Mouse (Mus musculus) E14TG2a.4 (cell line): ENCODE data around the gene Myo10.

Source experiments
- H3K27me3 ChIP-seq: 2 replicates; pipeline ENCODE4 v1.6.1; 2014; ENCODE audit warnings: low read length, control low read depth; ENCODE audit not compliant: insufficient read depth
- H3K36me3 ChIP-seq: 2 replicates; pipeline ENCODE4 v1.6.1; 2014; ENCODE audit warnings: low read length, control low read depth; ENCODE audit not compliant: insufficient read depth
- H3K4me1 ChIP-seq: replicated peaks from 2 replicates; pipeline ENCODE4 v1.6.1; 2014; ENCODE audit warnings: low read depth, low read length, control low read depth
- H3K4me3 ChIP-seq: replicated peaks from 2 replicates; pipeline ENCODE4 v1.5.1; 2014; ENCODE audit warnings: mild to moderate bottlenecking, low read length
- H3K9me3 ChIP-seq: 2 replicates; pipeline ENCODE4 v1.6.1; 2014; ENCODE audit warnings: low read length, control low read depth
- CTCF ChIP-seq: conservative IDR thresholded peaks from 2 replicates; pipeline ENCODE4 v1.5.1; 2014; ENCODE audit warnings: low read length
- NANOG ChIP-seq: IDR thresholded peaks from 2 replicates; pipeline ENCODE4 v1.6.1; 2014; ENCODE audit warnings: borderline replicate concordance, low read length, mixed read lengths
- POU5F1 ChIP-seq: IDR thresholded peaks from 2 replicates; pipeline ENCODE4 v1.6.1; 2014; ENCODE audit warnings: low read length, borderline replicate concordance

The Myo10 gene

GRCm38 (mm10) chr15:25674099-25674931 lies 52.0 kb downstream of the Myo10 start:
- TF ChIP-seq NANOG (no peak), CTCF (no peak), POU5F1 (no peak)
- Histone ChIP-seq H3K4me3 (no peak overlapping the region), H3K36me3 (no peaks in the 10 kb centered on the region), H3K9me3 (no peaks in the 10 kb centered on the region), H3K27me3 (peaks cover 3% of the 10 kb centered on the region; the same call in 1 of the 2 replicates), H3K4me1 (peaks cover 92% of the 10 kb centered on the region)

- H3K36me3 ChIP-seq, result no peaks in the 10 kb centered on the region
These were observed 52.6 kb downstream of the Myo10 start for GRCm38 (mm10) chr15:25674932-25675250.

DNA sequence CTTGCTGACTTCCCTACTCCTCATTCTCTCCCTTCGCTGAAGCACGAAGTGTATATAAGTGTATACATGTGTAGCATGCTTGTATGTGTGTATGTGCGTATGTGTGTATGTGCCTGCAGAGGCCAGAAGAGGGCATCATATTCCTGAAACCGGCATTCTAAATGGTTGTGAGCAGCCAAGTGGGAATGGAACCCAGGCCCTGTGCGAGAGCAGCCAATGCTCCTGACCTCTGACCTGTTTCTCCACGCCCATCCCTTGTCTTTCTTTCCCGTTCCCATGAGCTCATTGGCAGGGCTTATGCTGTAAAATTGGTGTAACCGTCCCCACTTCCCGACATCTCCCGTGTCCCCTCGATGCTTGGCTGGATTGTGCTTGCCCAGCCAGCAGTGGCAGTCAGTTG lies 53.0 kb downstream of the Myo10 start:
- peaks cover 3% of the 10 kb centered on the region; the same call in 1 of the 2 replicates for H3K27me3 ChIP-seq
- H3K4me1 ChIP-seq, result peaks cover 92% of the 10 kb centered on the region
- no peaks in the 10 kb centered on the region for H3K36me3 ChIP-seq
- TF ChIP-seq CTCF, result no peak
- H3K9me3 ChIP-seq, result no peaks in the 10 kb centered on the region
- no peak overlapping the region for H3K4me3 ChIP-seq

More at GRCm38 (mm10) chr15:25674932-25675250, 52.6 kb downstream of the Myo10 start:
- Histone ChIP-seq H3K4me3 (no peak overlapping the region), H3K27me3 (peaks cover 3% of the 10 kb centered on the region; the same call in 1 of the 2 replicates), H3K9me3 (no peaks in the 10 kb centered on the region), H3K4me1 (peaks cover 92% of the 10 kb centered on the region)
- no peak for TF ChIP-seq NANOG
- TF ChIP-seq CTCF, result no peak
- no peak for TF ChIP-seq POU5F1

DNA sequence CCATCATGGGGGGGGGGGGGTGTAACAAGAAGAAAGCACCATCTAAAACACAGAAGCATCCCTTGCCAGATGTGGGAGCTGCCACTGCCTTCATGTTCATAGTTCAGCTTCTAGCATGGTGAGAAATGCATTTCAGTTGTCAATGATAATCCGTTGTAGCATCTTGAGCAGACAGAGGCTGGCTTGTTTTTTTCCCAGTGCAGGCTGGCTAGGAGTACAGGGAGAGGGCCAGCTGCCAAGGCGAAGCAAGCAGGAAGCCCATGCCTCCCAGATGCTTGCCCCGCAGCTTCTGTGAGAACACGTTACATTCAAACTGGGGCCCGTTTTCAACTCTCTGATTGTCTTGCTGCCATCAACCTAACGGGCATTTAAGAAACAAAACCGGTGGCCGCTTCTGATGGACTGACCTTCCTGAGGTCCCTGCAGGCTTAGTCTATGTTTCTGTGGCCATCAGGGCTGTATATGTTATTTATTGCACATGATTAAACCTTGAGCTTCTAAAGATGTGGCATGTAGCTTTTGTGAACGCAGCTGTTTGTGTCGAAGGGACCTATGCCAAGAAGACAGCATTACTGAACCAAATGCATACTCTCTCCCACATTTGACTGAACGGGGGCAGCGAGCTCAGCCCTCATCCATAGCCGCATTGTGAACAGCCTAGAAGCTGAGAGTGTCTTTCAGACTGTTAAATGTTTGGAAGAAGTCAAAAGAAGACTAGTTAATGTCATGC lies 53.9 kb downstream of the Myo10 start:
- H3K4me3 ChIP-seq, result no peak overlapping the region
- TF ChIP-seq POU5F1 (no peak), NANOG (no peak), CTCF (no peak)
- peaks cover 3% of the 10 kb centered on the region; the same call in 1 of the 2 replicates for H3K27me3 ChIP-seq
- peaks cover 92% of the 10 kb centered on the region for H3K4me1 ChIP-seq
- no peaks in the 10 kb centered on the region for H3K36me3 ChIP-seq
- no peaks in the 10 kb centered on the region for H3K9me3 ChIP-seq

GRCm38 (mm10) chr15:25679081-25679480 lies 56.8 kb downstream of the Myo10 start:
- Histone ChIP-seq H3K4me1 (peaks cover 81% of the 10 kb centered on the region), H3K9me3 (no peaks in the 10 kb centered on the region), H3K4me3 (0 out of 2 replicates have a peak overlapping the region, but pooled peaks have one; percentile 7), H3K36me3 (no peaks in the 10 kb centered on the region), H3K27me3 (peaks cover 3% of the 10 kb centered on the region; the same call in 1 of the 2 replicates)
- no peak for TF ChIP-seq CTCF
- no peak for TF ChIP-seq NANOG
- no peak for TF ChIP-seq POU5F1

- no peaks in the 10 kb centered on the region for H3K9me3 ChIP-seq
- peaks cover 76% of the 10 kb centered on the region for H3K4me1 ChIP-seq
- peaks cover 3% of the 10 kb centered on the region; the same call in 1 of the 2 replicates for H3K27me3 ChIP-seq
- no peaks in the 10 kb centered on the region for H3K36me3 ChIP-seq
- no peak overlapping the region for H3K4me3 ChIP-seq
- TF ChIP-seq POU5F1, result no peak
These were observed 57.3 kb downstream of the Myo10 start for GRCm38 (mm10) chr15:25679616-25680015.

- Histone ChIP-seq H3K36me3 (no peaks in the 10 kb centered on the region), H3K4me1 (peaks cover 77% of the 10 kb centered on the region), H3K9me3 (no peaks in the 10 kb centered on the region), H3K27me3 (peaks cover 3% of the 10 kb centered on the region; the same call in 1 of the 2 replicates), H3K4me3 (no peak overlapping the region)
- TF ChIP-seq NANOG, result no peak
- no peak for TF ChIP-seq POU5F1
- TF ChIP-seq CTCF, result no peak
These were observed 58.0 kb downstream of the Myo10 start for GRCm38 (mm10) chr15:25680269-25680818.

- no peak for TF ChIP-seq NANOG
- no peak for TF ChIP-seq POU5F1
- no peak for TF ChIP-seq CTCF
- H3K27me3 ChIP-seq, result no peaks in the 10 kb centered on the region
- H3K36me3 ChIP-seq, result no peaks in the 10 kb centered on the region
These were observed 60.7 kb downstream of the Myo10 start for GRCm38 (mm10) chr15:25682953-25683507.

More at GRCm38 (mm10) chr15:25682953-25683507, 60.7 kb downstream of the Myo10 start:
- no peak overlapping the region for H3K4me3 ChIP-seq
- H3K9me3 ChIP-seq, result no peaks in the 10 kb centered on the region
- peaks cover 56% of the 10 kb centered on the region for H3K4me1 ChIP-seq
